Mouse (Mus musculus): Measurements from ENCODE around the gene Vmn2r53. TPM values are rescaled to one million over a fixed set of nuclear protein-coding genes. Genes with fewer than 3 reads are reported as not detected.
"Not testable (repeated sequence)": the region's sequence is repeated elsewhere in the genome, so short reads cannot be mapped to it uniquely, and the experiment has no call there.

Vmn2r53 gene
- total RNA-seq (2015; ENCODE audit: low replicate concordance) (not detected in 2 replicates), total RNA-seq (2017; ENCODE audit: low replicate concordance) (0.09 and 0.28 TPM in 2 replicates)

- ATAC-seq (replicated peaks; ENCODE audit: low FRiP score, poor library complexity, severe bottlenecking) = no peak
These were observed at the start of gene Vmn2r53 for GRCm38 (mm10) chr7:12608688-12609087. Gene Vmn2r53, minus strand, starts transcription at chr7:12608788.

DNA sequence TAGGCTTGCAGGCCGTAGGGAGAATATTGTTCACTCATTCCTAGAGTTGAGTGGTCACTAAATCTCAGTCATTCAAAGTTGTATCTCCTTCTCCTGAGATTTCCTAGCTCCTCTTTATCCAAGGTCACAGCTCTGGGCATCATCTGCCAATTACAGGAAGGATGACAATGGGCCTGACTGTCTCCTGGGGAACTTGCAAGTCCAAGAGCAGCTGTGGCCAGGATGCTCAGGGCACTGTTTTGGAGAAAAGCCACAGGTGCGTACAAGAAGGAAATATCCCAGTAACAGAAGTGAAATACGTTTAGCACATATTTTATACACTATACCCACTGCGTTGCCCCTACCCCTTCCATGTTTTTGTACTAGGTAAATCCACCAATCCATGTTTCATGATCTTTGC is 31.6 kb upstream of the Vmn2r53 start, which contains the start of gene Vmn2r54:
TSS of gene Vmn2r54 (minus strand) at position 101 of the 400 bp plus-strand sequence.
- ATAC-seq (replicated peaks; ENCODE audit: low FRiP score, poor library complexity, severe bottlenecking) = not testable (repeated sequence)

Other genes starting within 250 kb of the Vmn2r53 start
- gene Vmn1r84, start 239.5 kb downstream of the Vmn2r53 start, total RNA-seq (2015; ENCODE audit: low replicate concordance) = not detected in 2 replicates
- not detected in 2 replicates for gene Vmn1r84, start 239.5 kb downstream of the Vmn2r53 start, total RNA-seq (2017; ENCODE audit: low replicate concordance)
- gene Zfp551, start 186.0 kb downstream of the Vmn2r53 start, total RNA-seq (2015; ENCODE audit: low replicate concordance) = not detected in 2 replicates
- gene Zfp551, start 186.0 kb downstream of the Vmn2r53 start, total RNA-seq (2017; ENCODE audit: low replicate concordance) = not detected in 2 replicates
- 0.19 and 4.4 TPM in 2 replicates for gene Zfp606, start 130.5 kb downstream of the Vmn2r53 start, total RNA-seq (2015; ENCODE audit: low replicate concordance)
- gene Zfp606, start 130.5 kb downstream of the Vmn2r53 start, total RNA-seq (2017; ENCODE audit: low replicate concordance) = 1.4 and 2.6 TPM in 2 replicates
- gene 2900092C05Rik, start 96.3 kb downstream of the Vmn2r53 start, total RNA-seq (2015; ENCODE audit: low replicate concordance) = not detected in 2 replicates
- gene 2900092C05Rik, start 96.3 kb downstream of the Vmn2r53 start, total RNA-seq (2017; ENCODE audit: low replicate concordance) = not detected in 2 replicates
- gene Vmn2r54, start 31.5 kb upstream of the Vmn2r53 start, total RNA-seq (2015; ENCODE audit: low replicate concordance) = not detected in 2 replicates
- not detected in 2 replicates for gene Vmn2r54, start 31.5 kb upstream of the Vmn2r53 start, total RNA-seq (2017; ENCODE audit: low replicate concordance)
- not detected in 2 replicates for gene Vmn2r55, start 76.2 kb upstream of the Vmn2r53 start, total RNA-seq (2015; ENCODE audit: low replicate concordance)
- gene Vmn2r55, start 76.2 kb upstream of the Vmn2r53 start, total RNA-seq (2017; ENCODE audit: low replicate concordance) = not detected in 2 replicates
- not detected in 2 replicates for gene Vmn2r56, start 126.2 kb upstream of the Vmn2r53 start, total RNA-seq (2015; ENCODE audit: low replicate concordance)
- gene Vmn2r56, start 126.2 kb upstream of the Vmn2r53 start, total RNA-seq (2017; ENCODE audit: low replicate concordance) = not detected in 2 replicates
- 0.63 TPM in 1 of 2 replicates, not detected in the other for gene Zscan18, start 194.8 kb upstream of the Vmn2r53 start, total RNA-seq (2015; ENCODE audit: low replicate concordance)
- not detected in 2 replicates for gene Zscan18, start 194.8 kb upstream of the Vmn2r53 start, total RNA-seq (2017; ENCODE audit: low replicate concordance)
- gene Zfp329, start 210.1 kb upstream of the Vmn2r53 start, total RNA-seq (2015; ENCODE audit: low replicate concordance) = 3.3 and 6.1 TPM in 2 replicates
- 1.4 and 3.1 TPM in 2 replicates for gene Zfp329, start 210.1 kb upstream of the Vmn2r53 start, total RNA-seq (2017; ENCODE audit: low replicate concordance)
- 5.8 and 6.1 TPM in 2 replicates for gene Zfp110, start 226.0 kb upstream of the Vmn2r53 start, total RNA-seq (2015; ENCODE audit: low replicate concordance)
- gene Zfp110, start 226.0 kb upstream of the Vmn2r53 start, total RNA-seq (2017; ENCODE audit: low replicate concordance) = 6.4 and 11.2 TPM in 2 replicates